Comparison of ENCODE assay signal across 8 mouse cellular contexts in the genomic region with DNA sequence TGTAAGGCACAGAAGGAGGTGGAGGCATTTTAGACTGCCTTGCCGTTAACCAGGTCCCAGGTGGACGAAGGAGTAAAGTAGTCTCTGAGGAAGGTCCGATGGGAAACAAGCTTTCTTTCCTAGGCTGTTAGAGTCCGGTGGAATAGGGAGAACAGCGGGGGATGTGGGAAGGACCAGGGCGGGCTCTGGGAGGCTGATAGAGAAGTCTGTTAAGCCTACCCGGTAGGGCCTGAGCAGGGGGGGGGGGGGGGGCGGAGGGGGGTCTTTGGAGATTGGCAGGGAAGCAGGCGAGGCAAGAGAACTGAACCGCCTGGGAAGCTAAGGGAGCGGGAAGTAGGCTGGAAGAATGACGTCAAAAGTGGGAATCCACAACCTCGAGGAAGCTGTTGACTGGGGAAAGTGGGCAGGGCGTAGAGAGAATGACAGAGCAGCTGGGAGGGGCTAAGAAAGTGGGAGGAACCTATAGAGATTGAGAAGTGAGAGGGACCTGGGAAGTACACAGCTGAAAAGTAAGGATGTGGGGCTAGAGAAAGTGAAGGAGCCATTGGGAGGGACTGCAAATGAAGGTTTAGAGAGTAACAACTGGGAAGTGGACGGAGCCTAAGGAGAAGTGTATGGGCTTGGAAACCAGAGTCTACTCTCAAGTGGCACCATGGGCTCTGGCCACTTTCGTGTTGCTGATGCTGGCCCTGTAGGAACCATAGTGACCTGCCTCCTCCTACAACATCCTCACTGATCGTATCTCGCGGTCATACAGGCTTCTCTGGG. TPM values are rescaled to one million over a fixed set of nuclear protein-coding genes. Genes with fewer than 3 reads are reported as not detected.
A peak's percentile ranks its signal among the peaks of the same experiment; 100 is the strongest.
DNase-seq lines count a peak whose midpoint lies in the region; ATAC-seq and TF ChIP-seq lines count a peak whose summit lies in the region.
"Had no signal": no experiment of that assay in that cellular context is flagged by ENCODE, and none has a peak within 500 bp of the region (broad histone marks: within the 10 kb centered on the region; RNA-seq: fewer than 3 reads in every experiment).

No protein-coding gene starts in this region.

- H3K4me1 ChIP-seq in G1E (ENCODE audit: insufficient read depth, low read depth, low read length): peaks cover 64% of the 10 kb centered on the region
- peaks cover 20% of the 10 kb centered on the region for H3K4me1 ChIP-seq in forebrain, embryonic 10.5 days
- no peaks in the 10 kb centered on the region for H3K4me1 ChIP-seq in limb, embryonic 11.5 days (ENCODE audit: control insufficient read depth, insufficient read depth, low read length)
- no peaks in the 10 kb centered on the region for H3K4me1 ChIP-seq in midbrain, embryonic 11.5 days (ENCODE audit: control insufficient read depth, insufficient read depth, low read length)

- peak overlapping the region; percentile 30; the same call in 1 of the 2 replicates for H3K4me3 ChIP-seq in G1E (ENCODE audit: low read depth, low read length)
- peak overlapping the region; percentile 43 for H3K4me3 ChIP-seq in forebrain, embryonic 10.5 days
- H3K4me3 ChIP-seq in limb, embryonic 11.5 days (ENCODE audit: low read depth, low read length): no peak overlapping the region
- no peak overlapping the region for H3K4me3 ChIP-seq in midbrain, embryonic 11.5 days (ENCODE audit: low read depth, low read length)

- TF ChIP-seq CTCF in G1E (IDR thresholded peaks at IDR 0.05; ENCODE audit: low read depth, low read length): no peak

- H3K27ac ChIP-seq in forebrain, embryonic 10.5 days: no peak overlapping the region
- no peak overlapping the region for H3K27ac ChIP-seq in limb, embryonic 11.5 days (replicated peaks; ENCODE audit: low read depth, low read length)
- H3K27ac ChIP-seq in midbrain, embryonic 11.5 days (ENCODE audit: low read depth, low read length): no peak overlapping the region
- H3K27ac ChIP-seq: macrophage had no signal

- no peak overlapping the region for H3K9ac ChIP-seq in limb, embryonic 11.5 days (ENCODE audit: low read length)
- no peak overlapping the region for H3K9ac ChIP-seq in midbrain, embryonic 11.5 days (ENCODE audit: low read length)

- ATAC-seq in CD4-positive, CD25-positive, alpha-beta regulatory T cell, adult 4 months: peak; percentile 54
- ATAC-seq in G1E (ENCODE audit: extremely low read depth, insufficient number of reproducible peaks, low FRiP score, poor library complexity, severe bottlenecking): no peak
- peak; percentile 81 for ATAC-seq in hematopoietic stem cell, adult 5-6 weeks (replicated peaks in 1 of 2; ENCODE audit: insufficient read depth in 1 of 2, low FRiP score in 2 of 2, low TSS enrichment in 1 of 2, low read depth in 1 of 2, poor library complexity in 2 of 2, severe bottlenecking in 2 of 2)
- ATAC-seq in limb, embryonic 11.5 days (ENCODE audit: insufficient number of reproducible peaks, low FRiP score, low TSS enrichment, low read depth): peak; percentile 69; the same call in 1 of the 2 replicates
- peak; percentile 81 for ATAC-seq in midbrain, embryonic 11.5 days (ENCODE audit: low FRiP score)

- H3K9me3 ChIP-seq in G1E (replicated peaks): no peaks in the 10 kb centered on the region
- H3K9me3 ChIP-seq in forebrain, embryonic 10.5 days: no peaks in the 10 kb centered on the region
- H3K9me3 ChIP-seq in limb, embryonic 11.5 days (ENCODE audit: control insufficient read depth, low read length): no peaks in the 10 kb centered on the region
- H3K9me3 ChIP-seq in midbrain, embryonic 11.5 days (ENCODE audit: control insufficient read depth, low read length): no peaks in the 10 kb centered on the region

- 2% methylated on average over 18 of the region's 19 CpGs for WGBS in forebrain, embryonic 10.5 days
- 3% methylated on average over 18 of the region's 19 CpGs for WGBS in limb, embryonic 11.5 days
- 3% methylated on average over 18 of the region's 19 CpGs for WGBS in midbrain, embryonic 11.5 days

- peaks cover 35% of the 10 kb centered on the region for H3K36me3 ChIP-seq in G1E (replicated peaks)
- 0 out of 2 replicates have a peak, but pooled peaks cover 2% of the 10 kb centered on the region for H3K36me3 ChIP-seq in forebrain, embryonic 10.5 days (replicated peaks)
- H3K36me3 ChIP-seq in limb, embryonic 11.5 days (ENCODE audit: control insufficient read depth, insufficient read depth, low read length): no peaks in the 10 kb centered on the region
- no peaks in the 10 kb centered on the region for H3K36me3 ChIP-seq in midbrain, embryonic 11.5 days (ENCODE audit: control insufficient read depth, insufficient read depth, low read length)

- DNase-seq in G1E (ENCODE audit: low spot score): no peak
- DNase-seq in forebrain, embryonic 10.5 days (ENCODE audit: extremely low spot score, low spot score): peak; percentile 61
- DNase-seq in limb, embryonic 11.5 days (ENCODE audit: low spot score): peak; percentile 43
- peak; percentile 94 for DNase-seq in midbrain, embryonic 11.5 days (ENCODE audit: low spot score, missing footprints)
- DNase-seq in thymus, postnatal 4 days: peak; percentile 53

- peaks cover 4% of the 10 kb centered on the region; the same call in 1 of the 2 replicates for H3K27me3 ChIP-seq in G1E (ENCODE audit: insufficient read depth, low read length)
- peaks cover 16% of the 10 kb centered on the region for H3K27me3 ChIP-seq in forebrain, embryonic 10.5 days (ENCODE audit: poor library complexity, severe bottlenecking)
- 0 out of 2 replicates have a peak, but pooled peaks cover 2% of the 10 kb centered on the region for H3K27me3 ChIP-seq in limb, embryonic 11.5 days (ENCODE audit: control insufficient read depth, insufficient read depth, low read length)
- no peaks in the 10 kb centered on the region for H3K27me3 ChIP-seq in midbrain, embryonic 11.5 days (ENCODE audit: control insufficient read depth, insufficient read depth, low read length)

- H3K4me2 ChIP-seq in limb, embryonic 11.5 days (ENCODE audit: low read depth, severe bottlenecking): peak overlapping the region; percentile 21
- peak overlapping the region; percentile 29 for H3K4me2 ChIP-seq in midbrain, embryonic 11.5 days

RNA-seq across cellular contexts. Expression of a gene that starts 8.5 kb away (rescaled TPM):
- polyA plus RNA-seq in CD4-positive, CD25-positive, alpha-beta regulatory T cell, adult 4 months (2017; shearing (Covaris generic)): 1 to 10 TPM; 4.3 to 7.8 TPM
- total RNA-seq in G1E (2014; fragmentation: Nextera tagmentation) (4.2 and 4.3 TPM in 2 replicates), G1E (2017) (0.38 and 0.46 TPM in 2 replicates)
- polyA plus RNA-seq in G1E (2012): 0.37 and 0.51 TPM in 2 replicates
- 36.2 and 40.1 TPM in 2 replicates for polyA plus RNA-seq in forebrain, embryonic 10.5 days (2016; fragmentation: Nextera tagmentation; extraction: Ambion mirVana)
- 0.30 TPM in 1 of 2 replicates, not detected in the other for total RNA-seq in hematopoietic stem cell, adult 5-6 weeks (2017)
- polyA plus RNA-seq in limb, embryonic 11.5 days (2014; fragmentation: Nextera tagmentation; extraction: Ambion mirVana): 11.1 and 11.8 TPM in 2 replicates
- polyA plus RNA-seq in midbrain, embryonic 11.5 days (2014; fragmentation: Nextera tagmentation; extraction: Ambion mirVana): 167 and 171 TPM in 2 replicates

RNA-seq across cellular contexts. Expression of a gene that starts 9.1 kb away (rescaled TPM):
- polyA plus RNA-seq in CD4-positive, CD25-positive, alpha-beta regulatory T cell, adult 4 months (2017; shearing (Covaris generic)): 10 to 100 TPM in 1 of 2 experiments, 1 to 10 TPM in 1; 8.2 to 11.9 TPM
- 2.3 and 4.4 TPM in 2 replicates for total RNA-seq in G1E (2014; fragmentation: Nextera tagmentation)
- total RNA-seq in G1E (2017): 9.0 and 10.4 TPM in 2 replicates
- 6.6 and 9.2 TPM in 2 replicates for polyA plus RNA-seq in G1E (2012)
- polyA plus RNA-seq in forebrain, embryonic 10.5 days (2016; fragmentation: Nextera tagmentation; extraction: Ambion mirVana): 10.6 and 11.3 TPM in 2 replicates
- 2.5 and 2.8 TPM in 2 replicates for total RNA-seq in hematopoietic stem cell, adult 5-6 weeks (2017)
- 8.4 and 9.3 TPM in 2 replicates for polyA plus RNA-seq in limb, embryonic 11.5 days (2014; fragmentation: Nextera tagmentation; extraction: Ambion mirVana)
- 8.1 and 9.0 TPM in 2 replicates for polyA plus RNA-seq in midbrain, embryonic 11.5 days (2014; fragmentation: Nextera tagmentation; extraction: Ambion mirVana)

RNA-seq across cellular contexts. Expression of a gene that starts 17.7 kb away (rescaled TPM):
- 100 to 1,000 TPM; 215 to 337 TPM for polyA plus RNA-seq in CD4-positive, CD25-positive, alpha-beta regulatory T cell, adult 4 months (2017; shearing (Covaris generic))
- total RNA-seq in G1E (2014; fragmentation: Nextera tagmentation) (25.8 and 39.7 TPM in 2 replicates), G1E (2017) (13.4 and 14.3 TPM in 2 replicates)
- polyA plus RNA-seq in G1E (2012): 23.3 and 24.6 TPM in 2 replicates
- polyA plus RNA-seq in forebrain, embryonic 10.5 days (2016; fragmentation: Nextera tagmentation; extraction: Ambion mirVana): 2.7 and 4.1 TPM in 2 replicates
- 21.1 and 24.2 TPM in 2 replicates for total RNA-seq in hematopoietic stem cell, adult 5-6 weeks (2017)
- polyA plus RNA-seq in limb, embryonic 11.5 days (2014; fragmentation: Nextera tagmentation; extraction: Ambion mirVana): 0.43 and 0.51 TPM in 2 replicates
- polyA plus RNA-seq in midbrain, embryonic 11.5 days (2014; fragmentation: Nextera tagmentation; extraction: Ambion mirVana): 2.2 and 2.7 TPM in 2 replicates

RNA-seq across cellular contexts. Expression of a gene that starts 36.4 kb away (rescaled TPM):
- 1 to 10 TPM; 2.3 to 3.4 TPM for polyA plus RNA-seq in CD4-positive, CD25-positive, alpha-beta regulatory T cell, adult 4 months (2017; shearing (Covaris generic))
- total RNA-seq in G1E (2014; fragmentation: Nextera tagmentation): 42.6 and 44.5 TPM in 2 replicates
- 2.4 and 3.3 TPM in 2 replicates for total RNA-seq in G1E (2017)
- polyA plus RNA-seq in G1E (2012): 16.7 and 18.3 TPM in 2 replicates
- 10.0 and 10.6 TPM in 2 replicates for polyA plus RNA-seq in forebrain, embryonic 10.5 days (2016; fragmentation: Nextera tagmentation; extraction: Ambion mirVana)
- 5.1 and 9.7 TPM in 2 replicates for total RNA-seq in hematopoietic stem cell, adult 5-6 weeks (2017)
- 4.5 TPM in 2 replicates for polyA plus RNA-seq in limb, embryonic 11.5 days (2014; fragmentation: Nextera tagmentation; extraction: Ambion mirVana)
- polyA plus RNA-seq in midbrain, embryonic 11.5 days (2014; fragmentation: Nextera tagmentation; extraction: Ambion mirVana): 14.2 and 16.5 TPM in 2 replicates

RNA-seq across cellular contexts. Expression of a gene that starts 37.1 kb away (rescaled TPM):
- polyA plus RNA-seq in CD4-positive, CD25-positive, alpha-beta regulatory T cell, adult 4 months (2017; shearing (Covaris generic)): 1 to 10 TPM; 2.1 to 2.9 TPM
- total RNA-seq in G1E (2014; fragmentation: Nextera tagmentation): not detected in 2 replicates
- 0.23 and 0.33 TPM in 2 replicates for total RNA-seq in G1E (2017)
- 0.23 and 0.37 TPM in 2 replicates for polyA plus RNA-seq in G1E (2012)
- polyA plus RNA-seq in forebrain, embryonic 10.5 days (2016; fragmentation: Nextera tagmentation; extraction: Ambion mirVana): 3.6 and 4.0 TPM in 2 replicates
- total RNA-seq in hematopoietic stem cell, adult 5-6 weeks (2017): 0.56 TPM in 1 of 2 replicates, not detected in the other
- 1.0 and 1.1 TPM in 2 replicates for polyA plus RNA-seq in limb, embryonic 11.5 days (2014; fragmentation: Nextera tagmentation; extraction: Ambion mirVana)
- polyA plus RNA-seq in midbrain, embryonic 11.5 days (2014; fragmentation: Nextera tagmentation; extraction: Ambion mirVana): 0.80 and 1.2 TPM in 2 replicates
- polyA plus RNA-seq: macrophage had no signal

Comparison
In these comparisons a context has a peak if more than half of its experiments do, and no peak if none do; other contexts are left out.
1. H3K4me3 ChIP-seq: peak in G1E (single experiment) and forebrain, embryonic 10.5 days (single experiment); none in limb, embryonic 11.5 days (single experiment) and midbrain, embryonic 11.5 days (single experiment).